Mouse (Mus musculus) B cell, adult 2 months (primary cell): Measurements from ENCODE around the gene Unkl.
"Not testable (repeated sequence)": the region's sequence is repeated elsewhere in the genome, so short reads cannot be mapped to it uniquely, and the experiment has no call there.

Experiments
- DNase-seq, 2 experiments: peaks; one replicate each; pipeline ENCODE4 v3.0.0; 2022

Gene Unkl

DNA sequence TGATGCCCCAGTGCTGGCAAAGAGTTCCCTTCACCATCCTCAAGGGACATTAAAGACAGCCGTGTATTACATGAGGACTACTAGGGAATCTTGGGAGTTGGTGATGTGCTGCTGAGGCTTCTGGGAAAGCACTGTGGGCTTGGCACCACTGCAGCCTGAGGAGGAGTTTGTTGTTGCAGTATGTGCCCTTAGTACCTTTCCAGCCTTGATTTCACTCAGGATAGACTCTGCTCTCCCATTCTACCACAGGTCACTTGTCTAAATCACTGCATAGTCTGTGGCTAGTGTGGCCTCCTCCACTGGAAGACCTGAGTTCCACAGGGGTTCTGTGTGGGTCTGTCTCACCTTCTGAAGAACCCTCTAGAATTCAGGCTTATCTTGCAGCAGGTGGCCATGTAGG lies 32.5 kb downstream of the Unkl start:
- no peak for DNase-seq

DNA sequence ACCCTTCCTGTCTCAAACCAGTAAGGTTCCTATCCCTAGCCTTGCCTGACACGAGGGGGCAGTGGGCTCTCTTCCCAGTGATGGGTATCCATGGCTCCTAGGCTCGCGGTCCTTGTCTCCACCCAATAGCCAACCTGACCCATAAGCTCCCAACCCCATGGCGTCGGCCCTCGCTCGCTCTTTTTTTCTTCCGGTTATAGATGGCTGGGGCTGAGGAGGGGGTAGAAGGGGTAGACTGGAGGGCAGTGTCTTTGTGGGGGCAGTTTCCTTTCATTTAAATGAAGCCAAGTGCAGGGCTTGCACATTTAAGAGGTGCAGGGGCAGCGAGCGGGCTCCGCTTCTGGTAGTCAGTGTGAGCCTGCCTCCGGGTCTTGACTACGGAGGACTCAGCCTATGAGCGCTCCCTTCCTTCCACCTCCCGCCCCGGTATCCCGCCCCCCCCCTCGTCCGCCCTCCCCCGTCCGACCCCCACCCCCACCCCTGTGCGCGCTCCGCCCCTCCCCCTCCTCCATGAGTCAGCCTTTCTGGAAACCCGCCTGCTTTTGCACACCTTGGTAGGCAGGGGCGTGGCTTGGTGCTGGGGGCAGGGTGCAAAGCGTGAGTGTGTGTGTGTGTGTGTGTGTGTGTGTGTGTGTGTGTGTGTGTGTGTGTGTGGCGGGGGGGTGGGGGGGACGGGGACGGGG lies 33.8 kb downstream of the Unkl start:
- DNase-seq: peak; percentile 51 to 64

GRCm38 (mm10) chr17:25222504-25222940 lies 34.3 kb downstream of the Unkl start:
- DNase-seq: peak; percentile 26 to 41

DNA sequence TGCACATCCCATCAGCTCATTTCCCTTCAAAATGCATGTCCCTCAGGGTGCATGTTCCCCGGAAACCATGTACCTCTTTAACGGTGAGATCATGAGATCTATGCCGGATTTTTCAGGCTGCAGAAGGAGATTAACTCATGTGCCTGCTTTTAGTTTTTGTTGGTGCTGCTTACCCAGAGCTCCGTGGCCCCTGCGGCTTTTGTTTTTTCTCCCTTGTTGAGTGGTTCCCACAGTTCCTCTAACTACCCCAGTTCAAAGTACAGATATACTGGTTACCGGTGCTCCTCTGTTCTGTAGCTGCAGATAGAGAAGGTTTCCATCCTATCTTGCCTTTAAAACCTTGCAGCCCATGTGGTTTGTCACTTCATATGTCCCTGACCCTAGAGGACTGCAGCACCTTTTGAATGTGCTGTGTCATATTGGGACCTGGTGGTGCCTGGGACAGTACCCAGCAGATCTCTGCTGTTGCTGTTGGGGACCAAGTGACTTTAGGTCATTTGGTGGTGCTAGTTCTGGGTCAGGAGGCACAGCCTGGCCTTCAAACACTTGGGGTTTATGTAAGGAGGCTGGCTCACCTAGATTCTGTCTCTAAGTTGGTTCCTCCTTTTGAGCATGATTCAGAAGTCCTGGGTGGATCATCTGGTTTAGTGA lies 34.9 kb downstream of the Unkl start:
- DNase-seq: no peak

DNA sequence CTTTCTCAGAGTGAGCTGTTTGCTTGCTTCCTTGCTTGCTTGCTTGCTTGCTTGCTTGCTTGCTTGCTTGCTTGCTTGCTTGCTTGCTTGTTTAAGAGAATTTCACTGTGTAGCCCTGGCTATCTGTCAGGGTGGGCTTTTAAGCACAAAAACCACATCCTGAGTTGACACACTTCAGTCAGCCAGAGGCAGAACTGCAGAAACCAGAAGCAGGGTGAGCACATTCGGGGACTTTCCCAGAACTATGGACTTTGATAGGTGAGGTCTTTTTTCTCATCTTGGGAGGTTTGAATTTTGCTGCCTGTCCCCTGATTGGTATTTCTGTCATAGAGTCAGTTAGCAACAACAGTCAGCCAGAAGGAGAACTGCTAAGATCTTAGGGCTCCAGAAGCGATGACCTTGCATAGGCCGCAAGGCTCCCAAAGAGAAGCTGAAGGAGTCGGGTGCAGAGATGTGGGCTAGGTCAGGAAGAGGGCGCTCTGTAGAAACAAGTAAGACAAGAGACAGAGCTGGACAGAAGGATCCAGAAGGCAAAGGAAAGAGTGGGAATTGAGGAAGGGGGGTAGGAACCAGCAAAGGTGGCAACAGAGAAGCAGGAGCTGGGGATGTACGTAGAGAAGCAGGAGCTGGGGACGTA lies 36.5 kb downstream of the Unkl start:
- peak; percentile 33 to 56 for DNase-seq

- no peak for DNase-seq
Measured at GRCm38 (mm10) chr17:25225659-25226058, 37.5 kb downstream of the Unkl start.

DNA sequence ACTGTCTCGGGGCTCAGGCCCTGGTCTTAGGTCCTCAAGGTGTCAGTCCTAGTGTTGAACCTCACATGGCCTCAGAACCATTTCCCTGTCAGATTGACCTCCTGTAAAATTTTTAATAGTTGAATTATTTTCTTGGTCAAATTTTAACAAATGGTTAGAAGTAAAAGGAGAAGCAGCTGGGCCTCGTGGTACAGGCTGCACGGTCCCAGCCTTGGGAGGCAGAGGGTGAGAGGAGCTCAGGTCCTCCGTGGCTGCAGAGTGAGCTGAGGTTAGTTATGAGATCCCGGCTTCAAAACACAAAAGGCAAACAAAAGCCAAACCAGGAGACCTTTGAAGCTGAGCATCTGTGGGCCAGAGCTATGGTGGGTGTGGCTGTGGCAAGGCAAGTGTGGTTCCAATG lies 39.8 kb downstream of the Unkl start:
- no peak for DNase-seq

DNA sequence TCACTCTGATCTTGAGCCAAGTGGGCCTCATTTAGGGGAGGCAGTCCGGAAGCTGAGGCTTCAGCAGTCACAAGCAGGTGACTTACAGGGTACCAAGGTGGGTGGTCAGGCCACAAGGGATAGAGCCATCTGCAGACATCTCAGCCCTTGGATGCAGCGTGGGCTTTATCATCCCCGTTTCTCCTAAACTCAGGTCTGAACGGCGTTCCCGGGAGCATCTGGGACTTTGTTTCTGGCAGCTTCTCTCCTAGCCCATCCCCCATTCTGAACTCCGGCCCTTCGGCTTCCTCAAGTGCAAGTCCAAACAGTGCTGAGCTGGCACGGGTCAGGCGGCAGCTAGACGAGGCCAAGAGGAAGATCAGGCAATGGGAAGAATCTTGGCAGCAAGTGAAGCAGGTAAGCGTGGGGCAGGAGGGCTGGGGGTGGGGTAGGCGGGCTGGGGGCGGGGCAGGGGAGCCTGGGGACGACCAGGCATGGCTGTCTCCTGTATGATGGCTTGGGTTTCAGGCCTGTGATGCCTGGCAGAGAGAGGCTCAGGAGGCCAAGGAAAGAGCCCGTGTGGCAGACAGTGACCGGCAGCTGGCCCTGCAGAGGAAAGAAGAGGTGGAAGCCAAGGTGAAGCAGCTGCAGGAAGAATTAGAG lies 41.9 kb downstream of the Unkl start:
- DNase-seq: not testable (repeated sequence)

- no peak for DNase-seq
Measured at GRCm38 (mm10) chr17:25230700-25231099, 42.5 kb downstream of the Unkl start.

DNA sequence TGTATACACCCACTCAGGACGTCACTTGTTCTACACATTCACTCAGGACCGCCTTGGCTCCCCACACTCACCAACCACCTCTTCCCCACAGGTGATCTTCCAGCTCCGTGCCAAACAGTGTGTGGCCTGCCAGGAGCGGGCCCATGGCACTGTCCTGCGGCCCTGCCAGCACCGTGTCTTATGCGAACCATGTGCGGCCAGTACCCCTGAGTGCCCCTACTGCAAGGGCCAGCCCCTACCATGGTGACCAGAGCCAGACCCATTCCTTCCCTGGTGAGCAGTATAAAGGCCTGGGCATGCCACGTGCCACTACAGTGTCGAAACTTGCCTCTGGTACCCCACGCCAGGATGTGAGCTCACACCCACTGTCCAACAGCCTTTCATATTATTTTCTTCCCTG lies 43.4 kb downstream of the Unkl start:
- not testable (repeated sequence) for DNase-seq

- DNase-seq: no peak
Measured at GRCm38 (mm10) chr17:25235635-25236034, 47.4 kb downstream of the Unkl start.

GRCm38 (mm10) chr17:25239695-25240636 lies 51.8 kb downstream of the Unkl start, which contains the start of the genes Gnptg and Tsr3:
Gnptg (minus strand) TSS chr17:25240124.
Tsr3 (plus strand) TSS chr17:25240170.
- peak; percentile 85 to 88 for DNase-seq

DNA sequence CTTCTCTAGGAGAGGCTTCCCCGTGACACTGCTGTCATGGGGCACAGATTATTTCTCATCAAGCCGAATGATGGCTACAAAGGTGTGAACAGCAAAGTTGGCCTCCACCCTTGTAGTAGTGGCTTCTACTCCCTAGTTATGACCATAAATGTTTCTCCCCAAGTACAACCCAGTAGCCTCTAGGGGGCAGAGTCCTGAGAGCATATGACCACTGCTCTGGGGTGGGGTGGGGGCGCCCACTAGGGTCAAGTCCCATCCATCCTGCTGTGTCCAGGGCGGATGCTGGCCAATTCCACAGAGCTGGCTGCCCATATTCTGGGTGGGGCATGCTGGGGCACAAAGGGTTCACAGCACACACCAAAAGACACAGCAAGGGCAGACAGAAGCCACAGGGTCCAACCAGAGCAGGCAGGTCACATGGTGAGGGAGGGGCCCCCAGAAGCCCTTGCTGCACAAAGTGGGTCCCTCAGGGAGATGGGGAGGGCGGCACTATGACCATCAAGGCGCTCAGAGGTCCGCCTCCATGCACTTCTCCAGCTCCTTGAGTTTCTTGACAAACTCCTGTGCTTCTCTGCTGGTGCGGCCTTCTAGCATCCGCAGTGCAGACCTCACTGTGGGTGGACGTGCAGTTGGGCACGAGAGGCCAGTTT lies 55.1 kb downstream of the Unkl start:
- DNase-seq: no peak

GRCm38 (mm10) chr17:25244239-25244638 lies 56.0 kb downstream of the Unkl start:
- no peak for DNase-seq

DNA sequence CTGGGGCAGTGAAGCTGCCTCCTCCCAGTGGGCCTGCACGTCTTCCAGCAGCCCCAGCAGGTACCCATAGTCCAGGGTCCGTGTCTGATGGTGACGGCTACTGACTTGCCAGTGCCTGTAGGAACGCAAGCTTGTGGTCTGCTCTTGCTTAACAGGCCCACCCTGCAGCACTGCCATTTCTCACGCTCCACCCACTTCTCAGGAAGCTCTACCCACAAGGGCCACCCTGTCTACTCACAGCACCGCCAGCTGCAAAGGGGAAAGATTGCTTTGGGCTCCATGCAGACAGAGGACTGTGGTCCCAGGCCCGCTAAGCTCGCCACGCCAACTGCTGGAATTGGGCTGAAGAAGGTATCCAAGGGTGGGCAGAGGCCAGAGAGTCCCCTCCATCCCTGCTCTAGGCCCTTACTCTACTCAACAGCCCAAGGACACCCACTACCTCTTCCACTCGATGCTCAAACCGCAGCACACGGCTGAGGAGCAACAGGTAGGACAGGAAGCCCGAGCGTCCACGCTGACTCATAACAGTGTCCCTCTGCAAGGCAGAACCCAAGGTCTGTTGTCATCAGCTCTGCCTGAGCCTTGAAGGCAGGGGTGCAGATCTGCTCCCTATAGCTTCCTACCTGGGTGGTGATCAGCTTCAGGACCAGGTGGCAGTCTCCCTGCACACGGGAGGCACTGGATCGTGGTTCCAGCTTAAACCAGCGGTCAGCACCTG lies 60.0 kb downstream of the Unkl start:
- no peak for DNase-seq

DNA sequence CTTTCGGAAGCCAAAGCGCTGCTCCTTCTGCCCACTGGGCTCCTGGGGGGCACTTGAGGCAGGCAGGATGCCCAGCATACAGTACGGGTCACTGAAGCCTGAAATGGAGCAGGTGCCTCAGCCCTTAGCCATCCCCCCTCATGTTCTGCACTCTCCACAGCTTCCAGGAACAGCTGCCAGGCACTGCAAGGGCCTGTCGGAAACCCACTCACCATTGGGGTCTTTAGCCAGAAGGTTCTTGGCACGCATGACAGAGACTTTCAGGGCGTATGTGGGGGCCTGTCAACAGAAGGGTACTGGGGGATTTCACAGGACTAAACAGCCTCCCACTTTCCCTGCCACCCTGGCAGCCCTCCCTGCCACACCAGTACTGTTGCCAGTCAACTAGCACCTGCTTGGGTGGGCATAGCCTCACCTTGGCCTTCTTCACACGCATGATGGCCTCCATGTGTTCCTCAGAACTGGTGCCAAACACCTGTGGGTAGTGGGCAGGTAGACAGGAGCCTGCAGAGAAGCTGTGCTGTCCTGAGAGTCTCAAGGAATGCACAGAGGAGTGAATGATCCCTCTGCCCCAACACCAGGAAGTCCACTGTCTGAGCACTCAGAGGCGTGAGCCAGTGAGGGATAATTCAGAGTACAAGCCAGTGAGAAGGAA lies 62.1 kb downstream of the Unkl start:
- DNase-seq: no peak

DNA sequence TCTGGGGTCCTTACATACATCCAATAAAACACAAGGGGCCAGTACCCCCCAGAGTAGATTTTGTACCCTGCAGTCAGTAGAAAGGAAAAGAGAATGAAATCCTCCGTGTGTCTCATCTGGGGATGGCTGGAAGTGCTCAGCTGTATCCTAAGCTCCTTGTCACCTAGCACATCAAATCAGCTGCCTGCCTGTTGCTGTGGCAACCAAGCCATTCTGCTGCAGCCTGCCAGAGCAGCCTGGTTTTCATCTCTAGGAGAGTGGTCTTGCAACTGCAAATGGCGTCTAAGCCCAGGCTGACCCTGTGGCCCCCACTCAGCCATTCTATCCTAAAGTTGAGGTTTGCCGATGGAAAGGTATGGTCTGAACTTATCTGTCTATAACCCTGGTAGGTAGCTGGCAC lies 64.4 kb downstream of the Unkl start:
- DNase-seq: no peak

GRCm38 (mm10) chr17:25253760-25254159 lies 65.6 kb downstream of the Unkl start:
- no peak for DNase-seq

GRCm38 (mm10) chr17:25255110-25255509 lies 66.9 kb downstream of the Unkl start:
- DNase-seq: no peak

DNA sequence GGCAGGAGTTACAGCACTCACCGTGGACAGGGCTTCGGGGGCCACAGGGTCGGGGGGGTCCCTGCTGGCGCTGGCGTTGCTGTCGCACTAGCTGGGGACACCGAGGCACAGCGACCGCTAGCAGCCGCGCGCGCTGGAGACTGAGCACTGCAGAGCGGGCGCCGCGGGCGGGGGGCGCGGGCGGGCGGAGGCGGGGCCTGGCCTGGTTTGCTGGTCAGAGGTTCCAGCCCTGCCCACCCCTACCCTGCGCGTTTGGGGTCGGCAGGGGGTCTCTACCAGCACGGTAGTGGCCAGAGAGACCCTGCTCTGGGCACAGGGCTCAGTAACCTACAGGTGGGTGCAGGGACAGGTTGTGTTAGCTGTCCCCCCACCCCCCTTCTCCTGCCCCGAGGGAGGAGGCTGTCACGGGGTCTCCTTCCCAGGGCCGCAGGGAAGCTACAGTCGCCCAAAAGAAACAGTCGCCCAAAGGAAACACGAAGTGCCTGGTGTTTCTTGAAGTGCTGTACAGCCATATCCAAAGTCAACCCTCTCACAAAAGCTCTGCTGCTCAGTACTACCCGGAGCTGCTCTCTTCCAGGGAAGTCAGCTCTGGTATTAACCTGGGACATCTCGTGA lies 68.0 kb downstream of the Unkl start, which contains the start of gene Baiap3:
Baiap3 (minus strand) TSS at position 225 of the 615 bp plus-strand sequence.
- no peak for DNase-seq
